Mouse (Mus musculus): ENCODE results near the gene Ctu2. TPM values are rescaled to one million over a fixed set of nuclear protein-coding genes. Genes with fewer than 3 reads are reported as not detected.
A peak's percentile ranks its signal among the peaks of the same experiment; 100 is the strongest.

Ctu2 gene
- total RNA-seq, 4 experiments from 2014 or later, result 23.4 to 31.5 (median 27.6) TPM

GRCm38 (mm10) chr8:122484831-122485230 is 8.9 kb downstream of the Ctu2 start:
- no peak for DNase-seq (ENCODE audit: low spot score in 2 of 2)

GRCm38 (mm10) chr8:122488387-122488786 is 12.4 kb downstream of the Ctu2 start:
- peak in 1 of 2 experiments; percentile 43 for DNase-seq (ENCODE audit: low spot score in 2 of 2)

GRCm38 (mm10) chr8:122497016-122497734 is 21.2 kb downstream of the Ctu2 start:
- DNase-seq (ENCODE audit: low spot score in 2 of 2), result no peak

GRCm38 (mm10) chr8:122497912-122498311 is 22.0 kb downstream of the Ctu2 start:
- no peak for DNase-seq (ENCODE audit: low spot score in 2 of 2)

GRCm38 (mm10) chr8:122500856-122501255 is 24.9 kb downstream of the Ctu2 start:
- peak in 1 of 2 experiments; percentile 79 for DNase-seq (ENCODE audit: low spot score in 2 of 2)

GRCm38 (mm10) chr8:122511552-122511951 is 35.6 kb downstream of the Ctu2 start:
- no peak for DNase-seq (ENCODE audit: low spot score in 2 of 2)

- no peak for DNase-seq (ENCODE audit: low spot score in 2 of 2)
Measured at GRCm38 (mm10) chr8:122512392-122512791, 36.4 kb downstream of the Ctu2 start.

GRCm38 (mm10) chr8:122515699-122516098 is 39.8 kb downstream of the Ctu2 start:
- DNase-seq (ENCODE audit: low spot score in 2 of 2), result no peak

- DNase-seq (ENCODE audit: low spot score in 2 of 2), result no peak
Measured at GRCm38 (mm10) chr8:122517541-122518190, 41.7 kb downstream of the Ctu2 start.

- no peak for DNase-seq (ENCODE audit: low spot score in 2 of 2)
Measured at GRCm38 (mm10) chr8:122520611-122521010, 44.7 kb downstream of the Ctu2 start.

- DNase-seq (ENCODE audit: low spot score in 2 of 2), result no peak
Measured at GRCm38 (mm10) chr8:122522796-122523651, 47.1 kb downstream of the Ctu2 start.

GRCm38 (mm10) chr8:122523652-122524360 is 47.9 kb downstream of the Ctu2 start:
- peak in 1 of 2 experiments; percentile 23 for DNase-seq (ENCODE audit: low spot score in 2 of 2)

- no peak for DNase-seq (ENCODE audit: low spot score in 2 of 2)
Measured at GRCm38 (mm10) chr8:122524506-122524905, 48.6 kb downstream of the Ctu2 start.

- no peak for DNase-seq (ENCODE audit: low spot score in 2 of 2)
Measured at GRCm38 (mm10) chr8:122525004-122525403, 49.1 kb downstream of the Ctu2 start.

GRCm38 (mm10) chr8:122526084-122526483 is 50.1 kb downstream of the Ctu2 start:
- DNase-seq (ENCODE audit: low spot score in 2 of 2), result no peak

GRCm38 (mm10) chr8:122526526-122527170 is 50.7 kb downstream of the Ctu2 start:
- no peak for DNase-seq (ENCODE audit: low spot score in 2 of 2)

- no peak for DNase-seq (ENCODE audit: low spot score in 2 of 2)
Measured at GRCm38 (mm10) chr8:122527937-122528336, 52.0 kb downstream of the Ctu2 start.

GRCm38 (mm10) chr8:122529159-122529558 is 53.2 kb downstream of the Ctu2 start:
- DNase-seq (ENCODE audit: low spot score in 2 of 2), result no peak

- no peak for DNase-seq (ENCODE audit: low spot score in 2 of 2)
Measured at GRCm38 (mm10) chr8:122531312-122531711, 55.4 kb downstream of the Ctu2 start.
